Mouse (Mus musculus) natural killer cell, adult 2 months (primary cell): ENCODE results near the gene Fbxl19.
"Not testable (repeated sequence)": the region's sequence is repeated elsewhere in the genome, so short reads cannot be mapped to it uniquely, and the experiment has no call there.

Source experiments
- DNase-seq, 2 experiments: peaks; one replicate each; pipeline ENCODE4 v3.0.0; 2022; ENCODE audit warnings: low spot score in 2 of 2

The Fbxl19 gene

GRCm38 (mm10) chr7:127730170-127730569 is 14.2 kb upstream of the Fbxl19 start:
- no peak for DNase-seq

- DNase-seq, result not testable (repeated sequence)
These were observed 12.3 kb upstream of the Fbxl19 start, which contains the start of gene Ctf2 for GRCm38 (mm10) chr7:127732066-127732465. TSS of gene Ctf2 (minus strand) at chr7:127732166.

GRCm38 (mm10) chr7:127745251-127745651 is 908 bp downstream of the Fbxl19 start:
- peak; percentile 80 to 84 for DNase-seq

GRCm38 (mm10) chr7:127745652-127746493 is 1.5 kb downstream of the Fbxl19 start:
- peak in 1 of 2 experiments; percentile 61 for DNase-seq

- DNase-seq, result no peak
These were observed 2.5 kb downstream of the Fbxl19 start for GRCm38 (mm10) chr7:127746494-127747491.

- DNase-seq, result no peak
These were observed 3.4 kb downstream of the Fbxl19 start for GRCm38 (mm10) chr7:127747559-127748234.

- DNase-seq, result no peak
These were observed 3.9 kb downstream of the Fbxl19 start for GRCm38 (mm10) chr7:127748235-127748560.

- DNase-seq, result no peak
These were observed 6.1 kb downstream of the Fbxl19 start for GRCm38 (mm10) chr7:127750131-127751127.

- DNase-seq, result no peak
These were observed 7.3 kb downstream of the Fbxl19 start for GRCm38 (mm10) chr7:127751619-127752018.

GRCm38 (mm10) chr7:127752069-127752468 is 7.7 kb downstream of the Fbxl19 start:
- no peak for DNase-seq

GRCm38 (mm10) chr7:127753158-127753557 is 8.8 kb downstream of the Fbxl19 start:
- no peak for DNase-seq

- no peak for DNase-seq
These were observed 9.4 kb downstream of the Fbxl19 start for GRCm38 (mm10) chr7:127753741-127754140.

GRCm38 (mm10) chr7:127759716-127760115 is 15.4 kb downstream of the Fbxl19 start:
- no peak for DNase-seq

- DNase-seq, result no peak
These were observed 16.1 kb downstream of the Fbxl19 start for GRCm38 (mm10) chr7:127760478-127760877.

GRCm38 (mm10) chr7:127761026-127761425 is 16.7 kb downstream of the Fbxl19 start:
- DNase-seq, result peak; percentile 54 to 59

GRCm38 (mm10) chr7:127763642-127764041 is 19.3 kb downstream of the Fbxl19 start:
- DNase-seq, result no peak

GRCm38 (mm10) chr7:127765756-127766155 is 21.4 kb downstream of the Fbxl19 start:
- no peak for DNase-seq

- no peak for DNase-seq
These were observed 22.7 kb downstream of the Fbxl19 start for GRCm38 (mm10) chr7:127766851-127767609.

- no peak for DNase-seq
These were observed 23.5 kb downstream of the Fbxl19 start for GRCm38 (mm10) chr7:127767671-127768345.
